26 mouse cellular contexts compared by ENCODE assay signal in the genomic region with DNA sequence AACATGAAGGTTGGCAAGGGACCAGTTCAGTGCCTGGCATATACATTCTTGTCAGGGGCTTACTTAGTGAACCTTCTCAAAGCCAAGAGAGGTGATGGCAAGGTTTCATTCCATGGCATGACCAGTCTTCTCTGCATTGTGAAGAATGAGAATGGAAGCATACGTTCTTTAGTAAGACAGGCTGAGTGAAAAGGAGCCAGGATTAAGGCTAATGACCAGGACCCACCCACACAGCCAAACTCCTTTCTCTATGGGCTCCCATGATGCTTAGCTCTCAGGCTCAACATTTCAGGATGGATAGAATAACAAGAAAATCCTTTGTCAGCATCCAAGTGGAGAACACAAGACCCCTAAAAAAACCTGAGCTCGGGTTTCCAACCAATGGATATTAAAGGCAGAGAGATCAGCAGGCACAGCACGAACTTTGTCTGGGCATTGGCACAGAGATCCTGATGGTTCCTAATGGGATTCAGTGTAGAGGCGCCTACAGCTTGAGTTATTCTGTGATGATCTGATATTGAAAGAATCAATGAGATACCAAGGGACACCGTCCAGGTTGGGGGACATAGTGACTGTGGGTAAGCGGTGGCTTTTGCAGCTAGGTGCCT.
DNase-seq lines count a peak whose midpoint lies in the region; ATAC-seq and TF ChIP-seq lines count a peak whose summit lies in the region.
"Had no signal": no experiment of that assay in that cellular context is flagged by ENCODE, and none has a peak within 500 bp of the region (broad histone marks: within the 10 kb centered on the region; RNA-seq: fewer than 3 reads in every experiment).

No protein-coding gene starts in this region.

- no peak overlapping the region for H3K4me3 ChIP-seq in forebrain, embryonic 13.5 days
- no peak overlapping the region for H3K4me3 ChIP-seq in forebrain, embryonic 12.5 days (replicated peaks)
- H3K4me3 ChIP-seq in midbrain, postnatal 0 days (ENCODE audit: low read depth, low read length) = no peak overlapping the region
- no peak overlapping the region for H3K4me3 ChIP-seq in midbrain, embryonic 10.5 days
- H3K4me3 ChIP-seq in forebrain, embryonic 14.5 days (ENCODE audit: low read depth, low read length) = no peak overlapping the region
- H3K4me3 ChIP-seq in forebrain, postnatal 0 days (ENCODE audit: low read depth, low read length) = no peak overlapping the region
- no peak overlapping the region for H3K4me3 ChIP-seq in intestine, embryonic 15.5 days (replicated peaks)
- H3K4me3 ChIP-seq: embryonic facial prominence, embryonic 12.5 days; heart, adult 2 months; heart, embryonic 10.5 days; heart, embryonic 13.5 days; hindbrain, embryonic 12.5 days had no signal

- H3K4me2 ChIP-seq in forebrain, embryonic 13.5 days = no peak overlapping the region
- H3K4me2 ChIP-seq in forebrain, embryonic 12.5 days = no peak overlapping the region
- no peak overlapping the region for H3K4me2 ChIP-seq in midbrain, postnatal 0 days (ENCODE audit: low read depth, low read length, poor library complexity, severe bottlenecking)
- no peak overlapping the region for H3K4me2 ChIP-seq in forebrain, embryonic 14.5 days (ENCODE audit: low read length)
- H3K4me2 ChIP-seq in forebrain, postnatal 0 days (ENCODE audit: low read depth) = no peak overlapping the region
- no peak overlapping the region for H3K4me2 ChIP-seq in intestine, embryonic 15.5 days (replicated peaks)
- H3K4me2 ChIP-seq: embryonic facial prominence, embryonic 12.5 days; heart, embryonic 13.5 days; hindbrain, embryonic 12.5 days had no signal

- H3K9me3 ChIP-seq in forebrain, embryonic 13.5 days (replicated peaks) = no peaks in the 10 kb centered on the region
- no peaks in the 10 kb centered on the region for H3K9me3 ChIP-seq in forebrain, embryonic 12.5 days
- H3K9me3 ChIP-seq in midbrain, postnatal 0 days (ENCODE audit: low read length) = no peaks in the 10 kb centered on the region
- no peaks in the 10 kb centered on the region for H3K9me3 ChIP-seq in midbrain, embryonic 10.5 days (replicated peaks)
- H3K9me3 ChIP-seq in forebrain, embryonic 14.5 days (replicated peaks; ENCODE audit: control insufficient read depth, low read length) = no peaks in the 10 kb centered on the region
- no peaks in the 10 kb centered on the region for H3K9me3 ChIP-seq in forebrain, postnatal 0 days (ENCODE audit: low read length)
- no peaks in the 10 kb centered on the region for H3K9me3 ChIP-seq in intestine, embryonic 15.5 days
- H3K9me3 ChIP-seq: embryonic facial prominence, embryonic 12.5 days; heart, embryonic 10.5 days; heart, embryonic 13.5 days; hindbrain, embryonic 12.5 days had no signal

- H3K9ac ChIP-seq in forebrain, embryonic 13.5 days = no peak overlapping the region
- H3K9ac ChIP-seq in forebrain, embryonic 12.5 days = no peak overlapping the region
- no peak overlapping the region for H3K9ac ChIP-seq in midbrain, postnatal 0 days (replicated peaks; ENCODE audit: low read length, poor library complexity, severe bottlenecking)
- H3K9ac ChIP-seq in forebrain, embryonic 14.5 days (ENCODE audit: low read length) = no peak overlapping the region
- no peak overlapping the region for H3K9ac ChIP-seq in forebrain, postnatal 0 days
- no peak overlapping the region for H3K9ac ChIP-seq in intestine, embryonic 15.5 days
- H3K9ac ChIP-seq: embryonic facial prominence, embryonic 12.5 days; heart, embryonic 13.5 days; hindbrain, embryonic 12.5 days had no signal

- WGBS in forebrain, embryonic 13.5 days = 45% methylated on average over 6 of the region's 6 CpGs
- WGBS in forebrain, embryonic 12.5 days = 52% methylated on average over 6 of the region's 6 CpGs
- WGBS in midbrain, postnatal 0 days = 70% methylated on average over 6 of the region's 6 CpGs
- WGBS in midbrain, embryonic 10.5 days = 82% methylated on average over 6 of the region's 6 CpGs
- 25% methylated on average over 6 of the region's 6 CpGs for WGBS in forebrain, embryonic 14.5 days
- 33% methylated on average over 6 of the region's 6 CpGs for WGBS in forebrain, postnatal 0 days
- WGBS in intestine, embryonic 15.5 days = 87% methylated on average over 6 of the region's 6 CpGs

- H3K27me3 ChIP-seq in forebrain, embryonic 13.5 days = no peaks in the 10 kb centered on the region
- H3K27me3 ChIP-seq in forebrain, embryonic 12.5 days = no peaks in the 10 kb centered on the region
- no peaks in the 10 kb centered on the region for H3K27me3 ChIP-seq in midbrain, postnatal 0 days (ENCODE audit: insufficient read depth, low read length)
- H3K27me3 ChIP-seq in midbrain, embryonic 10.5 days (ENCODE audit: low read depth, poor library complexity, severe bottlenecking) = peaks cover 4% of the 10 kb centered on the region; the same call in 1 of the 2 replicates
- no peaks in the 10 kb centered on the region for H3K27me3 ChIP-seq in forebrain, embryonic 14.5 days (replicated peaks; ENCODE audit: control insufficient read depth, insufficient read depth, low read length)
- peaks cover 4% of the 10 kb centered on the region; the same call in 1 of the 2 replicates for H3K27me3 ChIP-seq in forebrain, postnatal 0 days (ENCODE audit: insufficient read depth, low read length)
- no peaks in the 10 kb centered on the region for H3K27me3 ChIP-seq in intestine, embryonic 15.5 days (replicated peaks)
- H3K27me3 ChIP-seq: hindbrain, embryonic 12.5 days had no signal

- TF ChIP-seq CTCF in midbrain, postnatal 0 days (IDR thresholded peaks at IDR 0.05) = no peak
- no peak for TF ChIP-seq CTCF in forebrain, postnatal 0 days (IDR thresholded peaks at IDR 0.05; ENCODE audit: low read depth)

- H3K27ac ChIP-seq in forebrain, embryonic 13.5 days = peak overlapping the region; percentile 38; the same call in 1 of the 2 replicates
- no peak overlapping the region for H3K27ac ChIP-seq in forebrain, embryonic 12.5 days
- H3K27ac ChIP-seq in midbrain, postnatal 0 days (ENCODE audit: low read depth, low read length) = no peak overlapping the region
- no peak overlapping the region for H3K27ac ChIP-seq in midbrain, embryonic 10.5 days (replicated peaks)
- H3K27ac ChIP-seq in forebrain, embryonic 14.5 days (ENCODE audit: low read depth, low read length) = no peak overlapping the region
- H3K27ac ChIP-seq in forebrain, postnatal 0 days (ENCODE audit: low read depth, low read length) = no peak overlapping the region
- no peak overlapping the region for H3K27ac ChIP-seq in intestine, embryonic 15.5 days
- H3K27ac ChIP-seq: embryonic facial prominence, embryonic 12.5 days; heart, adult 2 months; heart, embryonic 10.5 days; heart, embryonic 13.5 days; hindbrain, embryonic 12.5 days had no signal

- peak; percentile 70 for ATAC-seq in forebrain, embryonic 13.5 days
- no peak for ATAC-seq in forebrain, embryonic 12.5 days (ENCODE audit: low FRiP score)
- no peak for ATAC-seq in midbrain, postnatal 0 days (ENCODE audit: low FRiP score)
- ATAC-seq in forebrain, embryonic 14.5 days = peak; percentile 83
- peak; percentile 66 for ATAC-seq in forebrain, postnatal 0 days
- no peak for ATAC-seq in intestine, embryonic 15.5 days
- ATAC-seq: CD4-positive, CD25-positive, alpha-beta regulatory T cell, adult 4 months had no signal

- peak; percentile 35 for DNase-seq in midbrain, postnatal 0 days (ENCODE audit: low spot score)
- DNase-seq in midbrain, embryonic 10.5 days (ENCODE audit: low spot score) = no peak
- DNase-seq in forebrain, embryonic 14.5 days (ENCODE audit: low spot score) = peak; percentile 80
- DNase-seq in forebrain, postnatal 0 days = peak; percentile 38
- no peak for DNase-seq in kidney, postnatal 10 days
- DNase-seq: adrenal gland, adult 2 months; adrenal gland, postnatal 14 days; cerebellum, adult 11-12 months; cerebellum, adult 8-10 months; cerebellum, postnatal 10 days; cerebellum, postnatal 36 days; gastrocnemius, postnatal 10 days; gastrocnemius, postnatal 36 days; heart, adult 2 months; heart, postnatal 14 days; heart, postnatal 4 days; kidney, adult 11 months; kidney, adult 8-10 months had no signal

- H3K4me1 ChIP-seq in forebrain, embryonic 13.5 days = peaks cover 10% of the 10 kb centered on the region; the same call in 1 of the 2 replicates
- peaks cover 5% of the 10 kb centered on the region; the same call in 1 of the 2 replicates for H3K4me1 ChIP-seq in forebrain, embryonic 12.5 days
- no peaks in the 10 kb centered on the region for H3K4me1 ChIP-seq in midbrain, postnatal 0 days (ENCODE audit: insufficient read depth, low read length)
- no peaks in the 10 kb centered on the region for H3K4me1 ChIP-seq in midbrain, embryonic 10.5 days
- H3K4me1 ChIP-seq in forebrain, embryonic 14.5 days (ENCODE audit: control insufficient read depth, insufficient read depth, low read length) = no peaks in the 10 kb centered on the region
- no peaks in the 10 kb centered on the region for H3K4me1 ChIP-seq in forebrain, postnatal 0 days (ENCODE audit: insufficient read depth)
- no peaks in the 10 kb centered on the region for H3K4me1 ChIP-seq in intestine, embryonic 15.5 days (replicated peaks)
- H3K4me1 ChIP-seq: embryonic facial prominence, embryonic 12.5 days; heart, embryonic 10.5 days; heart, embryonic 13.5 days; hindbrain, embryonic 12.5 days had no signal

- no peaks in the 10 kb centered on the region for H3K36me3 ChIP-seq in forebrain, embryonic 13.5 days (ENCODE audit: poor library complexity, severe bottlenecking)
- H3K36me3 ChIP-seq in forebrain, embryonic 12.5 days (replicated peaks) = no peaks in the 10 kb centered on the region
- H3K36me3 ChIP-seq in midbrain, postnatal 0 days (ENCODE audit: insufficient read depth, low read length) = no peaks in the 10 kb centered on the region
- H3K36me3 ChIP-seq in midbrain, embryonic 10.5 days = no peaks in the 10 kb centered on the region
- no peaks in the 10 kb centered on the region for H3K36me3 ChIP-seq in forebrain, embryonic 14.5 days (ENCODE audit: control insufficient read depth, insufficient read depth, low read length)
- H3K36me3 ChIP-seq in forebrain, postnatal 0 days (ENCODE audit: insufficient read depth) = no peaks in the 10 kb centered on the region
- H3K36me3 ChIP-seq in intestine, embryonic 15.5 days = no peaks in the 10 kb centered on the region
- H3K36me3 ChIP-seq: embryonic facial prominence, embryonic 12.5 days; heart, embryonic 10.5 days; heart, embryonic 13.5 days; hindbrain, embryonic 12.5 days had no signal

Comparison
In these comparisons a context has a peak if more than half of its experiments do, and no peak if none do; other contexts are left out.
1. ATAC-seq: peak in forebrain, embryonic 13.5 days (single experiment), forebrain, embryonic 14.5 days (single experiment) and forebrain, postnatal 0 days (single experiment); none in forebrain, embryonic 12.5 days (single experiment), midbrain, postnatal 0 days (single experiment) and intestine, embryonic 15.5 days (single experiment).
2. DNase-seq: peak in midbrain, postnatal 0 days (single experiment), forebrain, embryonic 14.5 days (single experiment) and forebrain, postnatal 0 days (single experiment); none in midbrain, embryonic 10.5 days (single experiment) and kidney, postnatal 10 days (single experiment).